Mouse (Mus musculus) hindbrain, embryonic 16.5 days (tissue): Measurements from ENCODE around the gene Thop1. TPM values are rescaled to one million over a fixed set of nuclear protein-coding genes. Genes with fewer than 3 reads are reported as not detected.

Source experiments
- ATAC-seq: fragments of 200-750 bp; cut with Nextera tagmentation; 2 replicates; pipeline ENCODE4 v1.8.0; 2017; ENCODE audit warnings: moderate TSS enrichment, moderate library complexity
- H3K27ac ChIP-seq: fragments of 300-500 bp; sonication (generic); 2 replicates; pipeline ENCODE4 v1.5.1; 2014; ENCODE audit warnings: low read depth, mild to moderate bottlenecking, control low read depth, low read length, moderate library complexity
- H3K27me3 ChIP-seq: fragments of 300-500 bp; sonication (generic); replicated peaks from 2 replicates; pipeline ENCODE4 v1.6.1; 2014; ENCODE audit warnings: low read length; ENCODE audit not compliant: control insufficient read depth, insufficient read depth
- H3K36me3 ChIP-seq: fragments of 300-500 bp; sonication (generic); 2 replicates; pipeline ENCODE4 v1.6.1; 2014; ENCODE audit warnings: mild to moderate bottlenecking, low read length, moderate library complexity, mixed read lengths; ENCODE audit not compliant: control insufficient read depth, insufficient read depth
- H3K4me1 ChIP-seq: fragments of 300-500 bp; sonication (generic); 2 replicates; pipeline ENCODE4 v1.6.1; 2014; ENCODE audit warnings: low read depth, low read length; ENCODE audit not compliant: control insufficient read depth, insufficient read depth
- H3K4me2 ChIP-seq: fragments of 300-500 bp; sonication (generic); 2 replicates; pipeline ENCODE4 v1.6.1; 2014; ENCODE audit warnings: mild to moderate bottlenecking, low read length, control low read depth, moderate library complexity
- H3K4me3 ChIP-seq: fragments of 300-500 bp; sonication (generic); 2 replicates; pipeline ENCODE4 v1.5.1; 2014; ENCODE audit warnings: mild to moderate bottlenecking, low read length, control low read depth, moderate library complexity
- H3K9ac ChIP-seq: fragments of 300-500 bp; sonication (generic); 2 replicates; pipeline ENCODE4 v1.6.1; 2014; ENCODE audit warnings: low read depth, mild to moderate bottlenecking, control low read depth, low read length, moderate library complexity
- H3K9me3 ChIP-seq: fragments of 300-500 bp; sonication (generic); 2 replicates; pipeline ENCODE4 v1.6.1; 2014; ENCODE audit warnings: mild to moderate bottlenecking, low read length, moderate library complexity; ENCODE audit not compliant: control insufficient read depth
- WGBS: fragments of 180-500 bp; shearing (Covaris S2); extraction: QIAGEN DNeasy Blood & Tissue Kit; methylation state at CpG from one replicate; pipeline ENCODE4 v1.1.7; 2014; 5-methylcytosine and 5-hydroxymethylcytosine counted together
- polyA plus RNA-seq: library from polyadenylated mRNA; unstranded; fragments of >200 nt; fragmentation: Nextera tagmentation; extraction: Ambion mirVana; gene quantifications from 2 replicates; pipeline ENCODE4 v1.2.1, GENCODE M21; 2015

Gene Thop1
- polyA plus RNA-seq, 1 experiment from 2014 or later, result 49.8 TPM

DNA sequence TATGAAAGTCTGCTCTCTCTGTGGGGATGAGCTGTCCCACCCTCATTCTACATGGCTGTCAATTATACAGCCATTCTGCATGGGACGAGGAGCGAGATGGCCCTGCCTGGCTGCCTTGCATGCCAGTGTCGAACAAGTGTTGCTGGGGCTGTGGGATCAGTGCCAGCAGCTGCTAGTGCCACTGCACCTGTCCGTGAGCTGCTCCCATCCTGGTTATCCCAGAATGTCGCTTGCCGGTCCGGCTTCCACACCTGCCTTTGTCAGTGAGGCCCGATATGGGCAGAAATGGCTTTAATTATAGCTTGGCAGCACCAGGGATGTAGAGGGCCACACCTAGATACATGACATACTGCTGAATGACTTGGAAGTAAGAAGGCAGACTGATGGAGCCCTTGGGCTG, 2.5 kb downstream of the Thop1 start:
- H3K27me3 ChIP-seq, result no peaks in the 10 kb centered on the region
- H3K27ac ChIP-seq, result no peak overlapping the region
- H3K4me2 ChIP-seq, result no peak overlapping the region
- WGBS, result 89% methylated on average over 8 of the region's 8 CpGs
- ATAC-seq, result no peak
- no peak overlapping the region; the same call in 1 of the 2 replicates for H3K9ac ChIP-seq
- H3K36me3 ChIP-seq, result peaks cover 24% of the 10 kb centered on the region
- H3K9me3 ChIP-seq, result no peaks in the 10 kb centered on the region
- peaks cover 18% of the 10 kb centered on the region for H3K4me1 ChIP-seq
- no peak overlapping the region for H3K4me3 ChIP-seq

DNA sequence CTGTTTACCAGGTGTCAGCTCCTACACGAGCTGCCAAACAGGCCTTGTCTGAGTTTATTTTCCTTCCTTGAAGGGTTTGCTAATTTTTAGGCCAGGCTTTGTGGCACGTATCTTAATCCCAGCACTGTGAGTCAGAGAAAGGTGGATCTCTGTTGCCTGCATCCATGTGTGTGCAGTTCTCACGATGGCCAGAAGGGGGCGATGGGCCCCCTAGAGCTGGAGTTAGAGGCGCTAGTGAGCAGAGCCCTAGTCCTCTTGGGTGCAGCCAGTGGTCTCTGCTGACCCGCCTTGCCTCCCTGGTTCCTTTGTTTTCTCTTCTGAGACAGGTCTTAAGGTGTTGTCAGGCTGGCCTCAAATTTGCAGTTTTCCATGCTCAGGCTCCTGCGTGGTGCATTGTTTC, 3.6 kb downstream of the Thop1 start:
- no peak overlapping the region for H3K4me2 ChIP-seq
- H3K27ac ChIP-seq, result no peak overlapping the region
- no peak overlapping the region for H3K4me3 ChIP-seq
- peaks cover 31% of the 10 kb centered on the region for H3K36me3 ChIP-seq
- no peaks in the 10 kb centered on the region for H3K27me3 ChIP-seq
- no peak for ATAC-seq
- WGBS, result 72% methylated on average over 7 of the region's 7 CpGs
- H3K9me3 ChIP-seq, result no peaks in the 10 kb centered on the region
- H3K4me1 ChIP-seq, result peaks cover 18% of the 10 kb centered on the region
- no peak overlapping the region for H3K9ac ChIP-seq

DNA sequence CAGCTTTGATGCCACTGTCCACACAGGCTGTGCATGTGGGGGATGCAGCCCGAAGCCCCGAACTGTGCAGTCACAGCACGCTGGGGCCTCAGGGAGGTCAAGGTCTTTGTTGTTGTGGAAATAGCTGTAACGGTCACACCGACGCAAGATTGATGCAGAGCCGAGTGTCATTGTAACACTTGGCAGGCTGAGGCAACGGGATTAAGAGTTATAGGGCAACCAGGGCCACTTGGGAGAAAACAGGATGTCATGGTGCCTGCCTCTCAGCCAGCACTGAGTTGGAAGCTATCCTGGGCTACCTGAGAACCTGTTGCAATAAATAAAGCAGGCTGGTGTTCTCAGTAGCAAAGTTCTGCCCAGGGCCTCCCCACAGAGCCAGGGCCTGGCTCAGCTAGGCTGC, 5.9 kb downstream of the Thop1 start:
- H3K9ac ChIP-seq, result no peak overlapping the region
- 57% methylated on average over 8 of the region's 8 CpGs for WGBS
- no peaks in the 10 kb centered on the region for H3K9me3 ChIP-seq
- no peaks in the 10 kb centered on the region for H3K27me3 ChIP-seq
- H3K4me3 ChIP-seq, result no peak overlapping the region
- no peak overlapping the region for H3K4me2 ChIP-seq
- peaks cover 51% of the 10 kb centered on the region for H3K36me3 ChIP-seq
- no peak for ATAC-seq
- H3K4me1 ChIP-seq, result peaks cover 7% of the 10 kb centered on the region
- no peak overlapping the region for H3K27ac ChIP-seq

DNA sequence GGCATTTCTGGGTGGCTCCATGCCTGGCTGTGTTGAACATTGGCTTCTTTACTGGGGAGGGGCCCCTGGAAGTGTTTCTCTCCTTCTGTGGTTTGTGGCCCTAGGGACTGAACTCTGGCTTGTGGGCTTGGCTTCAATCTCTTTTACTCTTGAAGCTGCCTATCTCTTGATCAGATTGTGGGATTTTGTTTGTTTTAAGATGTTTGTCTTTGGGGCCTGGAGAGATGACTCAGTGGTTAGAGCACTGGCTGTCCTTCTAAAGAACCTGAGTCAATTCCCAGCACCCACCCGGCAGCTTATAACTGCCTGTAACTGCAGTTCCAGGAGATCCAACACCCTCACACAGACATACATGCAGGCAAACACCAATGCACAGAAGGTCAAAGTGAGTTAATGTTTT, 6.5 kb downstream of the Thop1 start:
- no peak overlapping the region for H3K27ac ChIP-seq
- no peaks in the 10 kb centered on the region for H3K9me3 ChIP-seq
- WGBS, result 100% methylated on average over 1 of the region's 1 CpGs
- no peak for ATAC-seq
- no peaks in the 10 kb centered on the region for H3K27me3 ChIP-seq
- H3K4me2 ChIP-seq, result no peak overlapping the region
- no peak overlapping the region for H3K4me3 ChIP-seq
- no peak overlapping the region for H3K9ac ChIP-seq
- peaks cover 57% of the 10 kb centered on the region for H3K36me3 ChIP-seq
- peaks cover under 1% of the 10 kb centered on the region for H3K4me1 ChIP-seq

DNA sequence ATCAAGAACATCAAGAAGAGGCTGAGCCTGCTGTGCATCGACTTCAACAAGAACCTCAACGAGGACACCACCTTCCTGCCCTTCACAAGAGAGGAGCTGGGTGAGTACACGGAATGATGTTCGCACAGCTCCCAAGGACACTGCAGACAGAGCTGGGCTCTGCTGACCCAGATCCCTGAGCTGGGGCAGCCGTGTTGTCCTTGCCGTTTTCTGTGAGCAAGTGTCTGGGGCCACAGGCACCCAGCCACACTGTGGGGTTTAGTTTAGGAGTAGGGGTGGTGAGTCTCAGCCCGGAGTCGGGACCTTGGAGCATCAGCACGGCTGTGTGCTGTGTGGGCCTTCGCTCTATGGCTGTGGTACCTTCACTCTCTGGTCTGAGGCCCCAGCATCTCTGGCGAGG, 8.1 kb downstream of the Thop1 start:
- ATAC-seq, result no peak
- Histone ChIP-seq H3K27ac (no peak overlapping the region), H3K9ac (no peak overlapping the region), H3K4me1 (no peaks in the 10 kb centered on the region), H3K36me3 (peaks cover 65% of the 10 kb centered on the region), H3K27me3 (no peaks in the 10 kb centered on the region), H3K9me3 (no peaks in the 10 kb centered on the region), H3K4me3 (no peak overlapping the region), H3K4me2 (no peak overlapping the region)
- 94% methylated on average over 11 of the region's 11 CpGs for WGBS

DNA sequence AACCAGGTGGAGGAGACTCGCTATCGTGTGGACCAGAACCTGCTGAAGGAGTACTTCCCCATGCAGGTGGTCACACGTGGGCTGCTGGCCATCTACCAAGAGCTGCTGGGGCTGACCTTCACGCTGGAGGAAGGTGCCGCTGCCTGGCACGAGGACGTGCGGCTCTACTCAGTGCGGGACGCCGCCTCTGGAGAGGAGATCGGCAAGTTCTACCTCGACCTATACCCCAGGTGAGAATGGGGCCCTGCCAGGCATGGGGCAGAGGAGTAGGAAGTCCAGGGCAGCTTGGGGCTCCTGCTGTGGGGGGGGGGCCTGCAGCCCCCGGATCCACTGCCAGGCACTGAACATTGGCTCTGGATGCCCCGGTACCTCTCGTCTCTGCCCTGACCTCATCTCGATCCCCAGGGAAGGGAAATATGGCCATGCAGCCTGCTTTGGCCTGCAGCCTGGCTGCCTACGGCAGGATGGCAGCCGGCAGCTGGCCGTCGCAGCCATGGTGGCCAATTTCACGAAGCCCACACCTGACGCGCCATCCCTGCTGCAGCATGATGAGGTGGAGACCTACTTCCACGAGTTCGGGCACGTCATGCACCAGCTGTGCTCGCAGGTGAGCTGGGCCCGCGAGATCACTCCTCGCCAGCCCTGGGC, 10.3 kb downstream of the Thop1 start:
- Histone ChIP-seq H3K27me3 (no peaks in the 10 kb centered on the region), H3K9ac (no peak overlapping the region), H3K9me3 (no peaks in the 10 kb centered on the region), H3K4me2 (no peak overlapping the region), H3K36me3 (peaks cover 49% of the 10 kb centered on the region), H3K4me3 (no peak overlapping the region), H3K4me1 (no peaks in the 10 kb centered on the region), H3K27ac (no peak overlapping the region)
- ATAC-seq, result no peak
- WGBS, result 90% methylated on average over 31 of the region's 31 CpGs

DNA sequence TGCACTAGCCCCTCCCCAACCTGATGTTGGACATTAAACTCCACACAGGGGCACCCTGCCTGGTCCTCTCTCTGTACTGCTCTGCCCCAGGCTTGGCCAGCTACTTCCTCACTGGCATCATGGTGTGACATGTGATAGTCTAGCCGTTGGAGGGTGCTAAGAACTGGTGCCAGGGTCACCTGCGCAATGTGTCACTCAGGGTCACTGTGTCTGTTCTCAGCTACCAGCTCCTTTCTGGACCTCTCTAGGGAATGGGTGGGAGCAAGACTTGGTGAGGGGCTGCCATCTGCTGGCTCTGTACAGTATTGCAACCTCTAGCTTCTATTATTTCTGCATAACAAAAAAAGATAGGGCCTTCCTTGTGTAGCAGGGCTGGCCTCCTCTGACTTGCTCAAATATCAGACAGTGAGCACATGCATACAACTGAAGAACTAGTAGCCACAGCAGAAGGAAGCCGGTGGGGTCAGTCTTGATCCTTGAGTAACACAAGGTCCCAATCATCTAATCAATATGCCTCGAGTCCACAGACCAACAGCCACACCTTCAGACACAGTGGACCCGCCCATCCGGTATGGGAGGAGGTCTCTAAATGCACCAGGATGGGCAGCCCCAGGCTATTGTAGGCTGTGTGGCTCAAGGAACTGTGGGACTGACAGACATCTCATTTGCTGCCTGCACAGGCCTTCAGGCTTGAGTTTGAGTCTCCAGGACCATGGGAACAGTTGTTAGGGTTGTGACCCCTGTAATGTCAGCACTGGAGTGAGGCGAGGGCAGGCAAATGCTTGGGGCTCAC, 12.5 kb downstream of the Thop1 start:
- Histone ChIP-seq H3K27ac (no peak overlapping the region), H3K4me1 (no peaks in the 10 kb centered on the region), H3K9ac (no peak overlapping the region), H3K4me3 (no peak overlapping the region), H3K36me3 (peaks cover 41% of the 10 kb centered on the region), H3K27me3 (no peaks in the 10 kb centered on the region), H3K9me3 (no peaks in the 10 kb centered on the region), H3K4me2 (no peak overlapping the region)
- 77% methylated on average over 7 of the region's 7 CpGs for WGBS
- peak; percentile 53 for ATAC-seq

DNA sequence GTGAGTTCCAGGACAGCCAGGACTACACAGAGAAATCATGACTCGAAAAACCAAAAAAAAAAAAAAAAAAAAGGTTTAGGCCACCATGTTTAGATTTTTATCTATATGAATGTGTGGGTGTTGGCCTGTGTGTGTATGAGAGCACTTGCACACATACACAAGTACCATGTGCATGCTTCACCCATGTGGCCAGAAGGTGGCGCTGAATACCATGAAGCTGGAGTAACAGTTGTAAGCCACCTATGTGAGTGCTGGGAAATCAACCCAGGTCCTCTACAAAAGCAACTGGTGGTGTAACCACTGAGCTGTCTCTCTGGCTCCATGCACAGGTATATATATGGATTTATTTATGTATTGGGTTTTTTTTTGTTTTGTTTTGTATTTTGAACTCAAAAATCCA, 17.2 kb downstream of the Thop1 start:
- Histone ChIP-seq H3K4me2 (no peak overlapping the region), H3K27ac (no peak overlapping the region), H3K4me1 (peaks cover 4% of the 10 kb centered on the region; the same call in 1 of the 2 replicates), H3K27me3 (no peaks in the 10 kb centered on the region), H3K36me3 (peaks cover 2% of the 10 kb centered on the region; the same call in 1 of the 2 replicates), H3K9me3 (no peaks in the 10 kb centered on the region), H3K9ac (no peak overlapping the region), H3K4me3 (no peak overlapping the region)
- ATAC-seq, result no peak
- 49% methylated on average over 2 of the region's 2 CpGs for WGBS

DNA sequence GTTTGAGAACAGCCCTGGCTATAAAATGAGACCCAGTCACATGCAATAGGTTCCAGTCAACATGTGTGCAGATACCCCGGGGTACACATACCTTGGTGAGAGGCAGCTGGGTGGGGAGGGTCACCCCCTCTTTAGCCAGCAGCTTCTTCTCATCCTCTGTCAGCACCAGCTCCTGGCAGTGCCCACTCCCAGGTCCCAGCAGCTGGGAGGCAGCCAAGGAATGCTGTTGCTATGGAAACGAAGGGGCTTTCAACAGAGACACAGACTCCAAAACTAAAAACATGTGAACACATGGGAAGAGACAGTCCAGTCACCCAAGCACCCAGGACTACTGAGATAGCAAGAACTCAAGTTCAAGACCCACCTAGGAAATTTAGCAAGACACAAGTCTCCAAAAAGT, 19.4 kb downstream of the Thop1 start:
- Histone ChIP-seq H3K4me3 (no peak overlapping the region), H3K4me2 (no peak overlapping the region), H3K9ac (no peak overlapping the region), H3K4me1 (peaks cover 4% of the 10 kb centered on the region; the same call in 1 of the 2 replicates), H3K36me3 (no peaks in the 10 kb centered on the region), H3K27ac (no peak overlapping the region), H3K27me3 (no peaks in the 10 kb centered on the region), H3K9me3 (no peaks in the 10 kb centered on the region)
- WGBS, result 47% methylated on average over 2 of the region's 2 CpGs
- peak; percentile 55; the same call in 1 of the 2 replicates for ATAC-seq
